Mouse (Mus musculus) midbrain, embryonic 13.5 days (tissue): ENCODE data around the gene Cnot11. TPM values are rescaled to one million over a fixed set of nuclear protein-coding genes. Genes with fewer than 3 reads are reported as not detected.
"Not testable (repeated sequence)": the region's sequence is repeated elsewhere in the genome, so short reads cannot be mapped to it uniquely, and the experiment has no call there.

Source experiments
- ATAC-seq: fragments of 200-750 bp; cut with Nextera tagmentation; 2 replicates; pipeline ENCODE4 v1.8.0; 2017; ENCODE audit warnings: mild to moderate bottlenecking, moderate TSS enrichment, moderate library complexity
- H3K27ac ChIP-seq: fragments of 300-500 bp; sonication (generic); 2 replicates; pipeline ENCODE4 v1.5.1; 2015; ENCODE audit warnings: inconsistent platforms, mild to moderate bottlenecking, moderate library complexity
- H3K27me3 ChIP-seq: fragments of 300-500 bp; sonication (generic); 2 replicates; pipeline ENCODE4 v1.6.1; 2015; ENCODE audit warnings: mild to moderate bottlenecking, inconsistent platforms
- H3K36me3 ChIP-seq: fragments of 300-500 bp; sonication (generic); 2 replicates; pipeline ENCODE4 v1.6.1; 2015; ENCODE audit warnings: mild to moderate bottlenecking, inconsistent platforms
- H3K4me1 ChIP-seq: fragments of 300-500 bp; sonication (generic); replicated peaks from 2 replicates; pipeline ENCODE4 v1.6.1; 2015; ENCODE audit warnings: inconsistent platforms
- H3K4me2 ChIP-seq: fragments of 300-500 bp; sonication (generic); replicated peaks from 2 replicates; pipeline ENCODE4 v1.6.1; 2015; ENCODE audit warnings: moderate library complexity, mild to moderate bottlenecking, inconsistent platforms
- H3K4me3 ChIP-seq: fragments of 300-500 bp; sonication (generic); replicated peaks from 2 replicates; pipeline ENCODE4 v1.5.1; 2015; ENCODE audit warnings: mild to moderate bottlenecking, inconsistent platforms
- H3K9ac ChIP-seq: fragments of 300-500 bp; sonication (generic); replicated peaks from 2 replicates; pipeline ENCODE4 v1.6.1; 2015; ENCODE audit warnings: mild to moderate bottlenecking, inconsistent platforms
- H3K9me3 ChIP-seq: fragments of 300-500 bp; sonication (generic); 2 replicates; pipeline ENCODE4 v1.6.1; 2016; ENCODE audit warnings: mild to moderate bottlenecking, inconsistent platforms
- WGBS: fragments of 180-500 bp; shearing (Covaris S2); methylation state at CpG from one replicate; pipeline ENCODE4 v1.1.7; 2015; 5-methylcytosine and 5-hydroxymethylcytosine counted together
- polyA plus RNA-seq: library from polyadenylated mRNA; unstranded; fragments of >200 nt; fragmentation: Nextera tagmentation; extraction: Ambion mirVana; gene quantifications from 2 replicates; pipeline ENCODE4 v1.2.1, GENCODE M21; 2015

Gene Cnot11
- polyA plus RNA-seq, 1 experiment from 2014 or later = 16.4 TPM

DNA sequence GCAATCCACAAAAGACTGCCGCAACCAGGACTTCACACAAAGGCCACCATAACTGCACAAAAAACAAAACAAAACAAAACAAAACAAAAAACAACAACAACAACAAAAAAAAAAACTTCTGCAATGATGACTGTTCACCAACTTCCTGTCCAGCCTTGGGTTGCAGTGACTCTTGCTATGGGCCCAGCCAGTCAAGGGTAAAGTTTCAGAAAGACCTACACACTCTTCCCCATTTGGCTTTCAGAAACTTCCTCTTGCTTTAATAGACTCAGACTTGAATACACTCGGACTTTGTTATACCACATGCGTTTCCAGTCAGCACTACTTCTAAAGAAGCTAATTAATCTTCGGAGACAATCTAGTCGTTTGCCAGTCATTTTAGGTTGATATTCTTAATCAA, 55.4 kb downstream of the Cnot11 start:
- no peak overlapping the region for H3K9ac ChIP-seq

GRCm38 (mm10) chr1:39591557-39591956, 56.8 kb downstream of the Cnot11 start:
- H3K36me3 ChIP-seq, H3K4me1 ChIP-seq, H3K9ac ChIP-seq, H3K4me3 ChIP-seq, H3K27me3 ChIP-seq, H3K4me2 ChIP-seq, H3K27ac ChIP-seq, H3K9me3 ChIP-seq, ATAC-seq: not testable (repeated sequence)
- 79% methylated on average over 1 of the region's 1 CpGs for WGBS

More for the DNA sequence above, 55.4 kb downstream of the Cnot11 start:
- Histone ChIP-seq H3K27me3 (no peaks in the 10 kb centered on the region), H3K9me3 (no peaks in the 10 kb centered on the region), H3K4me3 (no peak overlapping the region), H3K36me3 (no peaks in the 10 kb centered on the region), H3K4me1 (no peaks in the 10 kb centered on the region), H3K27ac (no peak overlapping the region), H3K4me2 (no peak overlapping the region)
- WGBS = 91% methylated on average over 5 of the region's 5 CpGs
- no peak for ATAC-seq

GRCm38 (mm10) chr1:39592090-39592489, 57.3 kb downstream of the Cnot11 start:
- no peak overlapping the region for H3K9ac ChIP-seq
- no peaks in the 10 kb centered on the region for H3K36me3 ChIP-seq
- WGBS = 80% methylated on average over 4 of the region's 4 CpGs
- H3K9me3 ChIP-seq = no peaks in the 10 kb centered on the region
- no peak overlapping the region for H3K27ac ChIP-seq
- no peak overlapping the region for H3K4me2 ChIP-seq
- no peaks in the 10 kb centered on the region for H3K27me3 ChIP-seq
- no peak for ATAC-seq
- no peaks in the 10 kb centered on the region for H3K4me1 ChIP-seq
- H3K4me3 ChIP-seq = no peak overlapping the region

DNA sequence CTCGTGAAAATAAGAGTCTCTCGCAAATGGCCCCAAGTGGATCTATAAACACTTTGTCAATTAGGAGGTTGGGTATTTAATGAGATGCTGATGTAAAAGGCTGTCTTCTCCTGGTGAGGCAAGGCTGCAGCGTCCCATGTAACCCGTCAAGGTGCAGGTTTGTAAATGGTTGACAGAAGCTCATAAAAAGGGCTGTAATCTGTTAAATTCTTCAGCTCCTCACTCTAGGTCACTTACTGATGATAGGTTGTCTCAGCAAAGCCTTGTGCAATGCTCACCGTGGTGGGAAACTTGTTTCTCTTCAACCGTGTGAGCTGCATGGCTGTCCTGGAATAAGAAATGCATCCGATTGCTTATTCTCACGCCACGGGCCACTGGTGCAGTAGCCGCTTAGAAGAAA, 59.0 kb downstream of the Cnot11 start:
- no peak overlapping the region for H3K9ac ChIP-seq
- WGBS = 83% methylated on average over 10 of the region's 10 CpGs
- H3K4me3 ChIP-seq = no peak overlapping the region
- H3K9me3 ChIP-seq = no peaks in the 10 kb centered on the region
- H3K27me3 ChIP-seq = no peaks in the 10 kb centered on the region
- no peaks in the 10 kb centered on the region for H3K4me1 ChIP-seq
- ATAC-seq = no peak
- no peak overlapping the region for H3K4me2 ChIP-seq
- H3K36me3 ChIP-seq = no peaks in the 10 kb centered on the region
- no peak overlapping the region for H3K27ac ChIP-seq

Other genes starting within 250 kb of the Cnot11 start
- gene Rpl31, start 167.2 kb upstream of the Cnot11 start, polyA plus RNA-seq = 374 and 398 TPM in 2 replicates
- 7.2 and 7.8 TPM in 2 replicates for gene Tbc1d8, start 56.2 kb upstream of the Cnot11 start, polyA plus RNA-seq
- 22.8 and 23.1 TPM in 2 replicates for gene Rnf149, start 42.4 kb downstream of the Cnot11 start, polyA plus RNA-seq
- gene Creg2, start 116.5 kb downstream of the Cnot11 start, polyA plus RNA-seq = 3.7 and 3.8 TPM in 2 replicates
- gene Rfx8, start 186.0 kb downstream of the Cnot11 start, polyA plus RNA-seq = 0.13 and 0.28 TPM in 2 replicates